Mouse (Mus musculus) heart, embryonic 13.5 days (tissue): ENCODE data around the gene Dram1. TPM values are rescaled to one million over a fixed set of nuclear protein-coding genes. Genes with fewer than 3 reads are reported as not detected.

Experiments
- ATAC-seq: fragments of 200-750 bp; cut with Nextera tagmentation; 2 replicates; pipeline ENCODE4 v1.8.0; 2017; ENCODE audit warnings: moderate TSS enrichment; ENCODE audit not compliant: insufficient number of reproducible peaks, low FRiP score, low TSS enrichment; ENCODE audit errors: extremely low read depth
- H3K27ac ChIP-seq: fragments of 300-500 bp; sonication (generic); replicated peaks from 2 replicates; pipeline ENCODE4 v1.5.1; 2015; ENCODE audit warnings: moderate library complexity, mild to moderate bottlenecking, inconsistent platforms
- H3K27me3 ChIP-seq: fragments of 300-500 bp; sonication (generic); replicated peaks from 2 replicates; pipeline ENCODE4 v1.6.1; 2015; ENCODE audit warnings: mild to moderate bottlenecking, inconsistent platforms
- H3K36me3 ChIP-seq: fragments of 300-500 bp; sonication (generic); 2 replicates; pipeline ENCODE4 v1.6.1; 2015; ENCODE audit warnings: mild to moderate bottlenecking, inconsistent platforms
- H3K4me1 ChIP-seq: fragments of 300-500 bp; sonication (generic); 2 replicates; pipeline ENCODE4 v1.6.1; 2015; ENCODE audit warnings: inconsistent platforms
- H3K4me2 ChIP-seq: fragments of 300-500 bp; sonication (generic); 2 replicates; pipeline ENCODE4 v1.6.1; 2015; ENCODE audit warnings: inconsistent platforms, mild to moderate bottlenecking, moderate library complexity
- H3K4me3 ChIP-seq: fragments of 300-500 bp; sonication (generic); 2 replicates; pipeline ENCODE4 v1.5.1; 2015; ENCODE audit warnings: moderate library complexity, mild to moderate bottlenecking, inconsistent platforms
- H3K9ac ChIP-seq: fragments of 300-500 bp; sonication (generic); 2 replicates; pipeline ENCODE4 v1.6.1; 2015; ENCODE audit warnings: inconsistent platforms, mild to moderate bottlenecking, moderate library complexity
- H3K9me3 ChIP-seq: fragments of 300-500 bp; sonication (generic); 2 replicates; pipeline ENCODE4 v1.6.1; 2016; ENCODE audit warnings: inconsistent platforms
- WGBS: fragments of 180-500 bp; shearing (Covaris S2); methylation state at CpG from one replicate; pipeline ENCODE4 v1.1.7; 2015; ENCODE audit warnings: mixed read lengths; 5-methylcytosine and 5-hydroxymethylcytosine counted together
- polyA plus RNA-seq: library from polyadenylated mRNA; unstranded; fragments of >200 nt; fragmentation: Nextera tagmentation; extraction: Ambion mirVana; gene quantifications from 2 replicates; pipeline ENCODE4 v1.2.1, GENCODE M21; 2015

The Dram1 gene
- polyA plus RNA-seq, 1 experiment from 2014 or later: 1.4 TPM

- WGBS: 73% methylated on average over 7 of the region's 7 CpGs
- H3K27me3 ChIP-seq: no peaks in the 10 kb centered on the region
- peaks cover 20% of the 10 kb centered on the region for H3K4me1 ChIP-seq
- no peak for ATAC-seq
- no peak overlapping the region for H3K9ac ChIP-seq
- H3K9me3 ChIP-seq: no peaks in the 10 kb centered on the region
- H3K4me3 ChIP-seq: no peak overlapping the region
- H3K36me3 ChIP-seq: peaks cover 14% of the 10 kb centered on the region
- H3K4me2 ChIP-seq: no peak overlapping the region
- H3K27ac ChIP-seq: no peak overlapping the region
Measured at GRCm38 (mm10) chr10:88405812-88406211, 26.9 kb upstream of the Dram1 start.

GRCm38 (mm10) chr10:88404220-88404619 lies 25.3 kb upstream of the Dram1 start:
- no peak for ATAC-seq

GRCm38 (mm10) chr10:88403021-88403420 lies 24.1 kb upstream of the Dram1 start:
- 87% methylated on average over 4 of the region's 4 CpGs for WGBS

More at GRCm38 (mm10) chr10:88404220-88404619, 25.3 kb upstream of the Dram1 start:
- no peak overlapping the region for H3K4me3 ChIP-seq
- H3K9me3 ChIP-seq: no peaks in the 10 kb centered on the region
- H3K27ac ChIP-seq: no peak overlapping the region
- peaks cover 13% of the 10 kb centered on the region for H3K4me1 ChIP-seq
- no peak overlapping the region for H3K4me2 ChIP-seq
- WGBS: 77% methylated on average over 6 of the region's 6 CpGs
- H3K36me3 ChIP-seq: peaks cover 14% of the 10 kb centered on the region
- no peak overlapping the region for H3K9ac ChIP-seq
- H3K27me3 ChIP-seq: no peaks in the 10 kb centered on the region

GRCm38 (mm10) chr10:88399271-88399670 lies 20.4 kb upstream of the Dram1 start:
- Histone ChIP-seq H3K4me1 (no peaks in the 10 kb centered on the region), H3K9me3 (no peaks in the 10 kb centered on the region), H3K4me2 (no peak overlapping the region), H3K9ac (no peak overlapping the region), H3K27ac (no peak overlapping the region), H3K27me3 (no peaks in the 10 kb centered on the region), H3K36me3 (peaks cover 14% of the 10 kb centered on the region), H3K4me3 (no peak overlapping the region)
- no peak for ATAC-seq
- 82% methylated on average over 5 of the region's 5 CpGs for WGBS

More at GRCm38 (mm10) chr10:88403021-88403420, 24.1 kb upstream of the Dram1 start:
- no peak for ATAC-seq
- H3K4me1 ChIP-seq: peaks cover 10% of the 10 kb centered on the region
- H3K9ac ChIP-seq: no peak overlapping the region
- H3K27ac ChIP-seq: no peak overlapping the region
- H3K27me3 ChIP-seq: no peaks in the 10 kb centered on the region
- H3K4me2 ChIP-seq: no peak overlapping the region
- no peaks in the 10 kb centered on the region for H3K9me3 ChIP-seq
- no peak overlapping the region for H3K4me3 ChIP-seq
- peaks cover 14% of the 10 kb centered on the region for H3K36me3 ChIP-seq

- no peaks in the 10 kb centered on the region for H3K4me1 ChIP-seq
- H3K9me3 ChIP-seq: no peaks in the 10 kb centered on the region
- 77% methylated on average over 6 of the region's 6 CpGs for WGBS
- no peak overlapping the region for H3K27ac ChIP-seq
- peaks cover 14% of the 10 kb centered on the region for H3K36me3 ChIP-seq
- H3K9ac ChIP-seq: no peak overlapping the region
- no peak overlapping the region for H3K4me2 ChIP-seq
- no peaks in the 10 kb centered on the region for H3K27me3 ChIP-seq
- no peak overlapping the region for H3K4me3 ChIP-seq
- ATAC-seq: no peak
Measured at GRCm38 (mm10) chr10:88398668-88399243, 19.9 kb upstream of the Dram1 start.

- Histone ChIP-seq H3K27me3 (no peaks in the 10 kb centered on the region), H3K27ac (no peak overlapping the region), H3K36me3 (no peaks in the 10 kb centered on the region), H3K4me2 (no peak overlapping the region), H3K9ac (no peak overlapping the region), H3K4me1 (peaks cover 19% of the 10 kb centered on the region), H3K4me3 (no peak overlapping the region), H3K9me3 (no peaks in the 10 kb centered on the region)
- no peak for ATAC-seq
- WGBS: 81% methylated on average over 9 of the region's 9 CpGs
Measured at GRCm38 (mm10) chr10:88392181-88392847, 13.4 kb upstream of the Dram1 start.

- no peaks in the 10 kb centered on the region for H3K9me3 ChIP-seq
- H3K4me3 ChIP-seq: no peak overlapping the region
- H3K4me1 ChIP-seq: peaks cover 19% of the 10 kb centered on the region
- no peak for ATAC-seq
- no peak overlapping the region for H3K27ac ChIP-seq
- no peaks in the 10 kb centered on the region for H3K27me3 ChIP-seq
- 92% methylated on average over 9 of the region's 9 CpGs for WGBS
- H3K4me2 ChIP-seq: no peak overlapping the region
- H3K36me3 ChIP-seq: no peaks in the 10 kb centered on the region
- no peak overlapping the region for H3K9ac ChIP-seq
Measured at GRCm38 (mm10) chr10:88391495-88391894, 12.6 kb upstream of the Dram1 start.

- Histone ChIP-seq H3K27ac (0 out of 2 replicates have a peak overlapping the region, but pooled peaks have one; percentile 5), H3K4me2 (peak overlapping the region; percentile 24), H3K4me1 (peaks cover 30% of the 10 kb centered on the region), H3K4me3 (no peak overlapping the region), H3K9me3 (no peaks in the 10 kb centered on the region), H3K36me3 (no peaks in the 10 kb centered on the region), H3K27me3 (no peaks in the 10 kb centered on the region), H3K9ac (peak overlapping the region; percentile 12; the same call in 1 of the 2 replicates)
- no peak for ATAC-seq
- 44% methylated on average over 10 of the region's 10 CpGs for WGBS
Measured at GRCm38 (mm10) chr10:88390096-88390790, 11.4 kb upstream of the Dram1 start.

- H3K9me3 ChIP-seq: no peaks in the 10 kb centered on the region
- no peak for ATAC-seq
- H3K4me3 ChIP-seq: no peak overlapping the region
- H3K4me2 ChIP-seq: peak overlapping the region; percentile 24
- H3K27me3 ChIP-seq: no peaks in the 10 kb centered on the region
- no peaks in the 10 kb centered on the region for H3K36me3 ChIP-seq
- 10% methylated on average over 4 of the region's 4 CpGs for WGBS
- no peak overlapping the region for H3K27ac ChIP-seq
- H3K9ac ChIP-seq: 0 out of 2 replicates have a peak overlapping the region, but pooled peaks have one; percentile 12
- H3K4me1 ChIP-seq: peaks cover 30% of the 10 kb centered on the region
Measured at GRCm38 (mm10) chr10:88389576-88389975, 10.7 kb upstream of the Dram1 start.

- Histone ChIP-seq H3K27me3 (no peaks in the 10 kb centered on the region), H3K27ac (no peak overlapping the region), H3K4me1 (peaks cover 53% of the 10 kb centered on the region), H3K9me3 (no peaks in the 10 kb centered on the region), H3K4me2 (no peak overlapping the region), H3K9ac (no peak overlapping the region), H3K4me3 (no peak overlapping the region), H3K36me3 (no peaks in the 10 kb centered on the region)
- 66% methylated on average over 6 of the region's 6 CpGs for WGBS
- ATAC-seq: no peak
Measured at GRCm38 (mm10) chr10:88386251-88386650, 7.4 kb upstream of the Dram1 start.

- Histone ChIP-seq H3K27ac (no peak overlapping the region), H3K9me3 (no peaks in the 10 kb centered on the region), H3K27me3 (no peaks in the 10 kb centered on the region), H3K4me3 (no peak overlapping the region), H3K36me3 (no peaks in the 10 kb centered on the region), H3K9ac (no peak overlapping the region), H3K4me1 (peaks cover 57% of the 10 kb centered on the region), H3K4me2 (no peak overlapping the region)
- WGBS: 24% methylated on average over 6 of the region's 6 CpGs
- no peak for ATAC-seq
Measured at GRCm38 (mm10) chr10:88385758-88386157, 6.9 kb upstream of the Dram1 start.
